Mouse (Mus musculus) midbrain, embryonic 13.5 days (tissue): Measurements from ENCODE around the gene Elk3. TPM values are rescaled to one million over a fixed set of nuclear protein-coding genes. Genes with fewer than 3 reads are reported as not detected.
A peak's percentile ranks its signal among the peaks of the same experiment; 100 is the strongest.

ENCODE experiments used
- ATAC-seq: fragments of 200-750 bp; cut with Nextera tagmentation; 2 replicates; pipeline ENCODE4 v1.8.0; 2017; ENCODE audit warnings: mild to moderate bottlenecking, moderate TSS enrichment, moderate library complexity
- H3K27ac ChIP-seq: fragments of 300-500 bp; sonication (generic); 2 replicates; pipeline ENCODE4 v1.5.1; 2015; ENCODE audit warnings: inconsistent platforms, mild to moderate bottlenecking, moderate library complexity
- H3K27me3 ChIP-seq: fragments of 300-500 bp; sonication (generic); 2 replicates; pipeline ENCODE4 v1.6.1; 2015; ENCODE audit warnings: mild to moderate bottlenecking, inconsistent platforms
- H3K36me3 ChIP-seq: fragments of 300-500 bp; sonication (generic); 2 replicates; pipeline ENCODE4 v1.6.1; 2015; ENCODE audit warnings: mild to moderate bottlenecking, inconsistent platforms
- H3K4me1 ChIP-seq: fragments of 300-500 bp; sonication (generic); replicated peaks from 2 replicates; pipeline ENCODE4 v1.6.1; 2015; ENCODE audit warnings: inconsistent platforms
- H3K4me2 ChIP-seq: fragments of 300-500 bp; sonication (generic); replicated peaks from 2 replicates; pipeline ENCODE4 v1.6.1; 2015; ENCODE audit warnings: moderate library complexity, mild to moderate bottlenecking, inconsistent platforms
- H3K4me3 ChIP-seq: fragments of 300-500 bp; sonication (generic); replicated peaks from 2 replicates; pipeline ENCODE4 v1.5.1; 2015; ENCODE audit warnings: mild to moderate bottlenecking, inconsistent platforms
- H3K9ac ChIP-seq: fragments of 300-500 bp; sonication (generic); replicated peaks from 2 replicates; pipeline ENCODE4 v1.6.1; 2015; ENCODE audit warnings: mild to moderate bottlenecking, inconsistent platforms
- H3K9me3 ChIP-seq: fragments of 300-500 bp; sonication (generic); 2 replicates; pipeline ENCODE4 v1.6.1; 2016; ENCODE audit warnings: mild to moderate bottlenecking, inconsistent platforms
- WGBS: fragments of 180-500 bp; shearing (Covaris S2); methylation state at CpG from one replicate; pipeline ENCODE4 v1.1.7; 2015; 5-methylcytosine and 5-hydroxymethylcytosine counted together
- polyA plus RNA-seq: library from polyadenylated mRNA; unstranded; fragments of >200 nt; fragmentation: Nextera tagmentation; extraction: Ambion mirVana; gene quantifications from 2 replicates; pipeline ENCODE4 v1.2.1, GENCODE M21; 2015

The Elk3 gene
- polyA plus RNA-seq, 1 experiment from 2014 or later = 8.5 TPM

- Histone ChIP-seq H3K27ac (no peak overlapping the region), H3K36me3 (no peaks in the 10 kb centered on the region), H3K4me2 (no peak overlapping the region), H3K4me3 (no peak overlapping the region), H3K4me1 (no peaks in the 10 kb centered on the region), H3K27me3 (no peaks in the 10 kb centered on the region), H3K9ac (no peak overlapping the region), H3K9me3 (no peaks in the 10 kb centered on the region)
- no peak for ATAC-seq
- 92% methylated on average over 6 of the region's 6 CpGs for WGBS
Measured at GRCm38 (mm10) chr10:93327187-93327586, 16.3 kb upstream of the Elk3 start.

DNA sequence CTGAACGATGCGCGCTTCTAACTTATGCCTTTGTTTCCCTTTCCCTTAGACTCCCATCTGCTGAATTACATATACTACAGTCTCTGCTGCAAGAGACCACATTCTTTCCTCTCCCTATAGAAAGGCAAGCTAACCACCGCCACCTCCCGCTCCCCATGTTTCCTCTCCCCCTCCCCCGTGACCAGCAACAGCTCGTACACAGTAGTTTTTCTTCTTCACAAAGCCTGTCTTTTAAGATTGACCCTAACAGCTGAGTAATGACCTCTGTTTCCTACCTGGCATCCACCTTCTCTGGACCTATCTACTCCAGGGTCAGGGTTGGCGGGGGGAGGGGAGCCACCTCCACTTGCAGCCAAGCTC lies 15.8 kb upstream of the Elk3 start:
- no peaks in the 10 kb centered on the region for H3K27me3 ChIP-seq
- no peaks in the 10 kb centered on the region for H3K9me3 ChIP-seq
- no peak overlapping the region for H3K27ac ChIP-seq
- 91% methylated on average over 8 of the region's 8 CpGs for WGBS
- no peak overlapping the region for H3K4me3 ChIP-seq
- no peak for ATAC-seq
- H3K9ac ChIP-seq = no peak overlapping the region
- H3K4me1 ChIP-seq = no peaks in the 10 kb centered on the region
- H3K36me3 ChIP-seq = no peaks in the 10 kb centered on the region
- no peak overlapping the region for H3K4me2 ChIP-seq

GRCm38 (mm10) chr10:93325804-93326740 lies 15.1 kb upstream of the Elk3 start:
- no peak overlapping the region for H3K9ac ChIP-seq
- WGBS = 80% methylated on average over 12 of the region's 12 CpGs
- H3K9me3 ChIP-seq = no peaks in the 10 kb centered on the region
- no peak overlapping the region for H3K4me3 ChIP-seq
- H3K27ac ChIP-seq = no peak overlapping the region
- no peaks in the 10 kb centered on the region for H3K27me3 ChIP-seq
- no peak overlapping the region for H3K4me2 ChIP-seq
- H3K36me3 ChIP-seq = no peaks in the 10 kb centered on the region
- ATAC-seq = no peak
- no peaks in the 10 kb centered on the region for H3K4me1 ChIP-seq

DNA sequence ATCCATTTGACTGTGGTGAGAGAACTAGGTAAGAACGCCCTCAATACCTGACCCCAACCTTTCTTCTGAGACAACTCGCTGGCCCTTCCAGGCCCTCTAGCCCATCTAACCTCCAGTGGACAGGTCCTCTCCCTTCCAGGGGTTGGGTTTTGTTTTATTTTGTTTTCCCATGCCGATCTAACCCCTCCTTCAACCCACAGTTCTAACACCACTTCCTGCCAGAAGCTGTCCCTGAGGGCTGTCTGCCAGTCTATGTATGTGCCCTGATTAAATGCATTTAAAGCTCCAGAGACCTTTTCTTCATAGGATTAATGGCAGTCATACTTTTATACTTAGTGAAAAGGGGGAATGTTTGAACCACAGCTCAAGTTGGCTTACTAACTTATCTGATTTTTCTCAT lies 14.4 kb upstream of the Elk3 start:
- no peaks in the 10 kb centered on the region for H3K27me3 ChIP-seq
- no peak overlapping the region for H3K4me3 ChIP-seq
- H3K27ac ChIP-seq = no peak overlapping the region
- 87% methylated on average over 3 of the region's 3 CpGs for whole genome bisulfite sequencing
- H3K4me2 ChIP-seq = no peak overlapping the region
- H3K9me3 ChIP-seq = no peaks in the 10 kb centered on the region
- no peak for ATAC-seq
- no peak overlapping the region for H3K9ac ChIP-seq
- H3K4me1 ChIP-seq = no peaks in the 10 kb centered on the region
- H3K36me3 ChIP-seq = no peaks in the 10 kb centered on the region

GRCm38 (mm10) chr10:93324438-93324837 lies 13.5 kb upstream of the Elk3 start:
- H3K4me1 ChIP-seq = no peaks in the 10 kb centered on the region
- WGBS = 98% methylated on average over 2 of the region's 2 CpGs
- no peak overlapping the region for H3K9ac ChIP-seq
- no peak overlapping the region for H3K27ac ChIP-seq
- H3K9me3 ChIP-seq = no peaks in the 10 kb centered on the region
- no peak overlapping the region for H3K4me3 ChIP-seq
- no peak overlapping the region for H3K4me2 ChIP-seq
- H3K27me3 ChIP-seq = no peaks in the 10 kb centered on the region
- no peaks in the 10 kb centered on the region for H3K36me3 ChIP-seq
- ATAC-seq = no peak

DNA sequence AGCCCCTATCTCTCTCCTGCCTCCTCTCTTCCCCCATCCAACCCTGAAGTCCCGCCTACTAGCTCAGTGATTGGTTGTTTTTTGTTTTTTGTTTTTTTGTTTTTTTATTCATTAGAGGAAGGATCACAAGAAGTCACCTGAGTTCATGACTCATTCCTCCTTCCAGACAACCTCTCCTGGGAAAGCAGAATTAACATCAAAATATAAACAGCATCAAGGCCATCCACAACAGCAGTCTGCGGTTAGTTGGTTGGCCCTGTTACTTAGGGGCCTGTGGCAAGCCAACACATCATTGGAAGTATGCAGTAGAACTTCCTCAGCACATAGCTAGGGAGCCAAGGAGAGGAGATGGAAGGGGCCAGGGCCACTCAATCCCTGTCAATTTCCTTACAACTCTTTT lies 12.7 kb upstream of the Elk3 start:
- Histone ChIP-seq H3K9me3 (no peaks in the 10 kb centered on the region), H3K4me2 (no peak overlapping the region), H3K27me3 (no peaks in the 10 kb centered on the region), H3K9ac (no peak overlapping the region), H3K36me3 (no peaks in the 10 kb centered on the region), H3K4me3 (no peak overlapping the region), H3K4me1 (no peaks in the 10 kb centered on the region), H3K27ac (no peak overlapping the region)
- 98% methylated on average over 2 of the region's 2 CpGs for WGBS
- no peak for ATAC-seq

DNA sequence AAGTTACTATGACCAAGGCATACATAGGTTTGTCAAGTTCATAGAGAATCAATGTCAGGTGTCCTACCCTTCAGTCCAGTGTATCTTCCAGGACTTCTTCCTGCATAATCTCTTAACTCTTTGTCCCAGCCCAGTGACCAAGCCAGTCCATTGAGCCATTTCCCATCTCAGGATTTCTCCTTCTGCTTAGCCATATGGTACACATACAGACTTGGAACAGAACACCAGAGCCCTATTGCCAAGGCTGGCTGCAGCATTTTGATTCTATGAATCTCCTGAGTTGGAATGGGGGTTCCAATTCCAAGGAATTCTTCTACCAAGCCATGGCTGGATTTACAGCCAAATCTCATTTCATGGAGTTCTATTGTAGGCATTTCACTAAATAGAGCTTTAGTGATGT lies 10.8 kb upstream of the Elk3 start:
- H3K27ac ChIP-seq = no peak overlapping the region
- no peak for ATAC-seq
- H3K4me2 ChIP-seq = no peak overlapping the region
- no peak overlapping the region for H3K4me3 ChIP-seq
- H3K27me3 ChIP-seq = no peaks in the 10 kb centered on the region
- H3K9ac ChIP-seq = no peak overlapping the region
- no peaks in the 10 kb centered on the region for H3K9me3 ChIP-seq
- no peaks in the 10 kb centered on the region for H3K4me1 ChIP-seq
- H3K36me3 ChIP-seq = no peaks in the 10 kb centered on the region

GRCm38 (mm10) chr10:93320148-93320547 lies 9.2 kb upstream of the Elk3 start:
- no peaks in the 10 kb centered on the region for H3K4me1 ChIP-seq
- WGBS = 72% methylated on average over 4 of the region's 4 CpGs
- H3K9me3 ChIP-seq = no peaks in the 10 kb centered on the region
- H3K27ac ChIP-seq = no peak overlapping the region
- H3K4me3 ChIP-seq = no peak overlapping the region
- no peaks in the 10 kb centered on the region for H3K27me3 ChIP-seq
- no peak overlapping the region for H3K9ac ChIP-seq
- no peaks in the 10 kb centered on the region for H3K36me3 ChIP-seq
- no peak overlapping the region for H3K4me2 ChIP-seq
- no peak for ATAC-seq

DNA sequence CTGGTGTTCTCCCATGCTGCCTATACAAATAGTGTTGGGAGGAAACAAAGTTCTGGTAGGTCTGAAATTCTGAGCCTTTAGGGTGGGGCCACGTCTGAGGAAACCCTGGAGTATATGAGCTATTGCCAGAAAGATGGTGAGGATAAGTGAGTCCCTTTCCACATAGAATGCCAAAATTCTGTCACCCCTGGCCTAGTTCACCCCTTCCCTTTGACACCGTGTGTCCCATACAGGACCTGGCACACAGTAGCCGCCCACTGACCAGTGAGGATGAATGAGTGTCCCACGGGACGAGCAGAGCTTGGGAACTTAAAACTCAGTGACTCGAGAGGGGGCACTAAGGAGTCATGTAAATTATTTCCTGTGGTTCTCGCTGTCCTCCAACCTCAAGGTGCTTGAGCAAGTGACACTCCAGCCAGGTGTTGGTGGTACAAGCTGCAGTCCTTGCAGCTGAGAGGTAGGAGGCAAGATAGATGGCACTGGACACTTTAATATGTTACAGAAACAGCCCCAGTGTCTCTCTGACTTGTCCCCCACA lies 8.7 kb upstream of the Elk3 start:
- Histone ChIP-seq H3K9me3 (no peaks in the 10 kb centered on the region), H3K27ac (no peak overlapping the region), H3K36me3 (no peaks in the 10 kb centered on the region), H3K27me3 (no peaks in the 10 kb centered on the region), H3K4me3 (no peak overlapping the region), H3K4me1 (no peaks in the 10 kb centered on the region), H3K9ac (no peak overlapping the region), H3K4me2 (no peak overlapping the region)
- ATAC-seq = no peak
- WGBS = 84% methylated on average over 7 of the region's 7 CpGs

- Histone ChIP-seq H3K27me3 (peaks cover 9% of the 10 kb centered on the region), H3K36me3 (no peaks in the 10 kb centered on the region), H3K4me1 (no peaks in the 10 kb centered on the region), H3K27ac (no peak overlapping the region), H3K9me3 (no peaks in the 10 kb centered on the region), H3K4me3 (no peak overlapping the region), H3K4me2 (no peak overlapping the region), H3K9ac (no peak overlapping the region)
- 70% methylated on average over 6 of the region's 6 CpGs for WGBS
- ATAC-seq = no peak
Measured at GRCm38 (mm10) chr10:93316909-93317308, 6.0 kb upstream of the Elk3 start.

DNA sequence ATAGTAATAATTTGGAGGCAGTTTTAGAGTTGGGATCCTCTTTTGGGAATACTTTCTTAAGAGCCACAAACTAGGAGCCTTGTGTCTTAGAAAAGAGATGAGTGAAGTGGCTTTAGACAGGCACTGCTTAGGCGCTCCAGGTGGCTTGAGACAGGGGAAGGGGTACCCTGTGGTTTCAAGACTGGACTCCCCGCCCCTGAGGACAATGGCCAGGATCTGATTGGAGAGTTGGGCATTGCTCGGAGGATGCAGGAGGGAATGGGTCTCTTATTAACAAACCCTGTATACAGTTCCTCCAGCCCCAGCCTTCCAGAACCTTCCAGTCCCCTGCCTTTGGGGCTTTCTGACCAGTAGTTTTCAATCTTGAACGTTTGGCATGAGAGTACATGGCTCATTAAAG lies 641 bp upstream of the Elk3 start:
- peaks cover 16% of the 10 kb centered on the region for H3K4me1 ChIP-seq
- peaks cover 19% of the 10 kb centered on the region for H3K27me3 ChIP-seq
- H3K9me3 ChIP-seq = no peaks in the 10 kb centered on the region
- no peak overlapping the region for H3K27ac ChIP-seq
- ATAC-seq = no peak
- no peaks in the 10 kb centered on the region for H3K36me3 ChIP-seq
- peak overlapping the region; percentile 58 for H3K4me3 ChIP-seq
- peak overlapping the region; percentile 100 for H3K4me2 ChIP-seq
- no peak overlapping the region for H3K9ac ChIP-seq
- WGBS = 2% methylated on average over 4 of the region's 4 CpGs

- H3K9ac ChIP-seq = peak overlapping the region; percentile 75
- H3K4me3 ChIP-seq = peak overlapping the region; percentile 58
- H3K9me3 ChIP-seq = no peaks in the 10 kb centered on the region
- peak; percentile 68; the same call in 1 of the 2 replicates for ATAC-seq
- H3K27me3 ChIP-seq = peaks cover 19% of the 10 kb centered on the region
- peaks cover 16% of the 10 kb centered on the region for H3K4me1 ChIP-seq
- WGBS = under 1% methylated on average over 43 of the region's 43 CpGs
- H3K27ac ChIP-seq = peak overlapping the region; percentile 35
- peak overlapping the region; percentile 100 for H3K4me2 ChIP-seq
- no peaks in the 10 kb centered on the region for H3K36me3 ChIP-seq
Measured at GRCm38 (mm10) chr10:93309934-93310621, 857 bp downstream of the Elk3 start.
